Mouse (Mus musculus) layer of hippocampus, adult 18-20 months (tissue): ENCODE measurements around the gene Tst. TPM values are rescaled to one million over a fixed set of nuclear protein-coding genes. Genes with fewer than 3 reads are reported as not detected.

Experiments
- DNase-seq, 2 experiments: peaks; one replicate each; pipeline ENCODE4 v3.0.0; 2022; ENCODE audit warnings: low spot score in 2 of 2
- total RNA-seq, 2 experiments: library from RNA; stranded (reverse); gene quantifications; 2 replicates each; pipeline ENCODE4 v1.2.3; 2021

Tst gene
- total RNA-seq, 2 experiments from 2014 or later: 33.3 to 37.1 TPM

GRCm38 (mm10) chr15:78395478-78395962, 10.2 kb downstream of the Tst start, which contains the start of gene Tex33:
TSS of gene Tex33 (minus strand) at chr15:78395912.
- DNase-seq: no peak

GRCm38 (mm10) chr15:78390855-78391254, 14.9 kb downstream of the Tst start:
- no peak for DNase-seq

DNA sequence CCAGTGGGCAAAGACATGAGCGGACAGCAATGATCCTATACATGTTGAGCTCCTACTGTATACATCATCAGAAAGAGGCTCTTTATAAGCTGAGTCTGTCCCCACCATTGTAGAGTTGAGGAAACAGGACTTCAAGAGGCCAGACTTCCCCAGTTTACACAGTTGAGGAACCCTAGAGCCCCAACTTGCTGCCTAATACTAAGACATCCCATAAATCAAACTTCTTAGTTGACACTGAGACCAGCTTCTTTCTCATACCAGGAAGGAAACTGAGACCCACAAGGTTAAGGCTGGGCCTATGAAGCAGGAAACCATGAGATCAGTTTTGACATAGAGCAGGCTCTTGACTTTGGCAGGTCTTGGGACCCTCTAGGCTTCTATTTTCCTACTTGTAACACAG, 20.1 kb downstream of the Tst start:
- no peak for DNase-seq

GRCm38 (mm10) chr15:78384220-78385116, 21.2 kb downstream of the Tst start:
- DNase-seq: peak; percentile 43 to 66

DNA sequence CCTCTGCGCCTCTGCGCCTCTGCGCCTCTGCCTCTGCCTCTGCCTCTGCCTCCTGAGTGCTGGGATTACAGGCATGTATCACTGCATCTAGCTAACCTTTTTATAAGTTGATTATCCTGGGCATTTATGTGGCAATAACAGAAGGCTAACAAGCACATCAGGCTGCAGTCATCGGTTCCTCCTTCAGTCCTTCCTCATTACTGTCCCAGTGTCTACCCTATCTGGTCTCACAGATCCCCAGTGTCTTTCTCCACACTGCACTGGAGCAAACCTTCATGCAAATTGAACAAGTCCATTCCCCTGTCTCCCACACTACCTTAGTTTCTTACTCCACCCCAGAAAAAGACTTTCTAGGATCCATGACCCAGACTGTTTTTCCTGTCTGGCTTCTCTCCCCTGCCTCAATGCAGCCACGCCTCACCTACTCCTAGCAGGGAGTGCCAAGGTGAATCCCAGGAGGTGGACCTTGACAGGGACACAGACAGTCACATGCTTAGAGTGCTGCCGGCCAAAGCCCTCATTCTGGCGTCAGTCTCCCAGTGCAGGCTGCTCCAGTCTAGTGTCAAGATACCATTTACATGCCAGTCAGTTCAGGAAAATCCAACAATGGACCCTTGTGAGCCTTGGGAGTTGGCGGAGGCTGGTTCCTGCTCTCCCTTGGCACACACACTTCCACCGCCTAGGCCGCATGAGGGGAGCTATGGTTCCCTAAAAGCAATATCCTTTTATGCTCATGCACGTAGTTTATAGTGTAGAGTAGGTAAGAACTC, 22.1 kb downstream of the Tst start:
- DNase-seq: peak; percentile 43 to 72

GRCm38 (mm10) chr15:78382115-78382514, 23.6 kb downstream of the Tst start:
- DNase-seq: no peak

GRCm38 (mm10) chr15:78380741-78381140, 25.0 kb downstream of the Tst start:
- DNase-seq: peak; percentile 59 to 79

- DNase-seq: peak in 1 of 2 experiments; percentile 54
Measured at GRCm38 (mm10) chr15:78380208-78380607, 25.5 kb downstream of the Tst start.

DNA sequence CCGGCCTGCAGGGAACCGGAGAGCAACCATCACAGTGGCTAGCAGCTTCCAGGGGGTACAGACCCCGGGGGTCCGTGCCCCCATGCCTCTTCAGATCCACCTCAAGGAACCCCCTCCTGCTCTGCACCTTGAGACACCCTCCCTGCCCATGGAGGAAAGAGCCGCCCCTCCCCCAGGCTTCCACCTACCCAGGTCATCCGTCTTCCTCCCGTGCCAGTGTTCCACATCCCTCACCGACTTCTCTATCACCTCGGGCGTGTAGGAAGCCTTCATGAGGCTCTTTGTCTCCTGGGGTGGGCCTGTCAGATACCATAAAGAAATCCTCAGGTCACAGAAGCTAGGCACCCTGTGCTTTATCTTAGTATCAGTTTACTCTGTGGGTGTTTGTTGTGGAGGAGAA, 27.2 kb downstream of the Tst start:
- DNase-seq: no peak

DNA sequence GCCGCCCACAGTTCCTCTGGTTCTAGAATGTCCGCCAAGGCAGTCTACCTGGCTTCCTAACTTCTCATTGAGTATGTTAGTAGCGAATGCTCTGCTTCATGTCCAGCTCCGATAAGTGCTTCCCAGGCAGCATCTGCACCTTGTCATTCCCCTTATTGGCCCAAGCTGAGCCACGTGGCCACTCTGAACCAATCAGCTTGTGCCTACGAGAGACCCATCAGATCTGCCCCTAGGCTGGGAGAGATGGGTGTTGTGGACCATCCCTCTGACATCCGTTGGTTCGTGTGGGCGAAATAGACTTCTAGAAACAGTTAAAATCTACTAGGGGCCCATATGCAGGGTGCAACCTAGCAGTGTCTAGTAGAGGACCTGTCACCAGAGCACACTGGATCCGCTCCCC, 27.8 kb downstream of the Tst start:
- DNase-seq: no peak

DNA sequence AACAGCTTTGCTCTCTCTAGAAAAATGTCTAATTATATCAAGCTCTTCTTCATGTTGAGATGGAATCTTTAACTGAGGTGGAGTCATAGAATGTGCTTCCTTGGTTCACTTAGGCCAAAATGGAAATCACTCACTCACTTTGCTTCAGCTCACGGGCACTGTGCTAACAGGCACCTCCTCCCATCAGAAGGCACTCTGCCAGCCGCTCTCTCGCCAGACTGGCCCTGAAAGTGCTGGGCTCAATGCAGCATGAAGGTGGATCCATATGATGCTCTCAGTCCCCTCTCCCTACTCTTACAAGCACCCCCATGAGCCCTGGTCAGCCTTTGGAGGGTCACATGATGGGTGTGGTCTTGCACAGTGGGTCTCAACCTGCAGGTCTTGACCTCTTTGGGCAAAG, 31.5 kb downstream of the Tst start:
- DNase-seq: no peak

DNA sequence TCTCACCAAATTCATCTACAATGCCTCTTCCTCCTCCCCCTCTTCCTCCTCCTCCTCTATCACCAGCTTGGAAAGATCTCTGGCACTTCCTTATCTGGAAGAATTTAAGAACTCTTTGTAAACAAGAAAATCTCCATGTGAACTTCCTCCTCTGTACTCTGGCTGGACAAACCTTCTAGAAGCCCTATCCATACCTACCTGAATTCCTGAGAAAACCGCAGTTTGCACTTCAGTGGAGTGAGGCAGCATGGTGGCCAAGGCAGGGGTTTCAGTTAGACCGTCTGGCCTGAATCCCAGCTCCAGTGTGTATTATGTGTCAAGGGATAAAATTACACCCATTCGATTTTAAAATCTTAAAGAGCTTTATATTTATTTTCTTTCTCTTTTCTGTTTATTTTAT, 32.9 kb downstream of the Tst start:
- no peak for DNase-seq

GRCm38 (mm10) chr15:78369641-78370040, 36.1 kb downstream of the Tst start:
- DNase-seq: peak in 1 of 2 experiments; percentile 40

DNA sequence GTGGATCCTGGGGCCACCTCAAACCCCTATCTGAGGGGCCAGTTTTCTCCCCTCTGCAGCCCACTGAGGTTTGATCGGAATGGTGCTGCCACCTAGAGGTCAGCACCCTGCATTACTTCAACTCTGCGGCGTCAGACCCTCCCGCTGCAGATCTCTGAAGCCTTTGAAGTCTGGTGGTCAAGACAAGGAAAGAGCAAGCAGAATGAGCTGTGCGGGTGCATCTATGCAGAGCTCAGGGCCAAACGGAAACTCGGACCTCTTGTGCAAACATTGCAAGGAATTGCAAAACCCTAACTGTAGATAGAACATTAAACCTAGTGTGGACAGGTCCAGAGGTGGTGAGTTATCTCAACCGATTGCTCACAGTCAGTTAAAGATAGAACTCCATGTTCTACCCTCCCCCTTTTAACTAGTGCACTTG, 36.8 kb downstream of the Tst start:
- peak in 1 of 2 experiments; percentile 49 for DNase-seq

DNA sequence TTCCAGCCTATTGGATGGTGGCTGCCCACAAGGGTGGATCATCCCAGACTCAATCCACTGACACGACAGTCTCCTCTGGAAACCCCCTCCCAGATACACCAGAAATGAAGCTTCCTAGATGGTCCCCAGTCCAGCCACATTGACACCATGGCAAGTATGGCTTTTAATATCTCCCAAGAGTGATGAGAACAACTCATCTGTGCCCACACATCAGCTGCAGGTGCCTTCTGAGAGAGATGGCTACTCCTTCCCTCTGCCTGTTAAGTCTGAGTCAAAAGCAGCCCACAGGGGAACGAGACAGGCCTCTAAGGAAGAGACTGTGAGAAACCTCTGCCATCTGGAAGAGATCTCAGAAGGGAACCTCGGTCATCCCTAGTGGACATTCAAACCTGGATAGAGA, 37.9 kb downstream of the Tst start:
- DNase-seq: no peak

GRCm38 (mm10) chr15:78366875-78367274, 38.8 kb downstream of the Tst start:
- peak in 1 of 2 experiments; percentile 27 for DNase-seq

DNA sequence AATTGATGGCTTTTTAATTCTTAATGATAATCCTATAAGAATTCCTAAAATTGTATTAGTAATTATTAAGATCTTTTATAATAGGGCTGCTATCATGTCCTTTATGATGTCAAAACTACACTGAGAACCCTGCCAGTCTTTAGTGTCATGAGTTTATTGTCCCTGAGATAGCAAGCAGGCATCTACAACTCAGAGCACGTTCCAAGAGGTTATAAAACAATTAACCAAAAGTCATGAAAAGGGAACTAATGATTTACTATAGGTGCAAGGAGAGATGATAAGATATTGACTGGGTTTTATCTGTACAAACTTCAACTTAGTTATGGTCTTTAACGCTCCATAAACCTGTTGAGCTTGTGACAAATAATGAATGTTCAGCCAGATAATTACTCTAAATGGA, 39.8 kb downstream of the Tst start:
- DNase-seq: no peak

- no peak for DNase-seq
Measured at GRCm38 (mm10) chr15:78355548-78355947, 50.2 kb downstream of the Tst start.

DNA sequence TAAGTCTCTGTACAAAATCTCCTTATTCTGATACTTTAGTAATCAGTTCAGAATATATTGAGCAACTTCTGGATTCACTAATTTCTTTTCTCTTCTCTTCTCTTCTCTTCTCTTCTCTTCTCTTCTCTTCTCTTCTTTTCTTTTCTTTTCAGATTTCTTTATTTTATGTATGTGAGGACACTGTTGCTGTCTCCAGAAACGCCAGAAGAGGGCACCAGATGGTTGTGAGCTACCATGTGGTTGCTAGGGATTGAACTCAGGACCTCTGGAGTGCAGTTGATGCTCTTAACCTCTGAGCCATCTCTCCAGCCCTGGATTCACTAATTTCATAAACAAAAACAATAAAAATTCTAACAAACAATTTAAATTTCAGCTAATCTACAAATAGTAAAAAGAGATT, 50.7 kb downstream of the Tst start:
- peak in 1 of 2 experiments; percentile 81 for DNase-seq

DNA sequence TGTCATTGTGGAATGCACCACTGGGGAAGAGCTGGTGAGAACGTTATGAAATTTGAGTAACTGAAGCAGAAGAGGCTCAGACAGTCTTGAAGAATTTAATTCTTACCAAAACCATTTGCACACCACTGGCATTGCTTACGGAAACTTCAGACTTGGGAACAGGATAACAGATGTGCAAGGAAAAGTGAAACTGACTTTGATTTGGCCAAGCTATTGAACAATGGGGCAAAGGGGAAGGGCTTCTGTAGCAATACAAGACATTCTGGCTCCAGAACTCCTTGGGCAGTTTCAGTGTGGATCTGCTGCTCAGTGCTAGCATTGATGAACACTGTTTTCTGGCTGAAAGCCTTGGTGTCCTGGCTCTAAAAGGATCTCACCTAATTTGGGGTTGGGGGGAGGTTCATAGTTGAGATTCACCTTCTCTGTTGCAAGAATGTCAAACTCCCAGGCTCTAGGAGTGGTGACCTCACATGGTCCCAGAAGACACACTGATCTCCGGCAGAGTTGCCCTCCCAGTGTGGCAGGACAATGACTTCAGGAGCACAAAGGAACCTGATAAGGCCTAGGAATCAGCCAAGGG, 54.0 kb downstream of the Tst start:
- DNase-seq: no peak
